Mouse (Mus musculus) testis, postnatal 10 days (tissue): ENCODE data around the gene Rars.

Experiments
- DNase-seq: peaks from one replicate; pipeline ENCODE4 v3.0.0; 2021; ENCODE audit warnings: low spot score

Gene Rars

DNA sequence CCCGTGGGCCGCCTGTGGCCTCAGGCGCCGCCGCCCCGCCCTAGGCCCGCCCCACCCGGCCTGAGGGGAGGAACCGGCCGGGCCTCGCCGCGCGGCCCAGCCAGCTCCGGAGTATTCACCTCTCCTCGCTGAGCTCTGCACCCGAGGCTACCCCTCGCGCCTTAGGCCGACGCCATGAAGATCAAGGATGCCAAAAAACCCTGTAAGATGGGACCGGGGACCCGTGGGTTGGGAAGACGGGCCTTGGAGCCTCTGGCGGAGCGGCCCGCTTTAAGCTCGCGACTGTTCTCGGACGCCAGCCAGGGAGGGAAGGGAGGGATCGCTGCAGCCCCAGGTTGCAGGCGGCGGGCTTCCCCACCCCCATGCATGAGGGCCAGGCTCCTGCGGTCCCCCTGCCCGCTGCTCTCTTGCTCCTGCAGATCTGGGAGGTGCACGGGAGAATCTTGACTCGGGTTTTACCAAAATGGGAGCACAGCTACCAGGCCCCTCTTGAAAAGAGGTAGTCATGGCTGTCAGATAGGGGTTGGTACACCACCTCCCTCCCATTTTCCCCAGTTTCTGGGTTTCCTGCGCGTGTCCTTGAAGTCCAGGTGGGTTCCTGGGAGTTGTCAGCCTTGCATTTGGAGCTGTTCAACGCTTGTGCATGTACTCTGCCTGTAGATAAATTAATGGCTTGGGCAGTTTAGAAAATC is 64.4 kb downstream of the Rars start:
- peak; percentile 85 for DNase-seq

DNA sequence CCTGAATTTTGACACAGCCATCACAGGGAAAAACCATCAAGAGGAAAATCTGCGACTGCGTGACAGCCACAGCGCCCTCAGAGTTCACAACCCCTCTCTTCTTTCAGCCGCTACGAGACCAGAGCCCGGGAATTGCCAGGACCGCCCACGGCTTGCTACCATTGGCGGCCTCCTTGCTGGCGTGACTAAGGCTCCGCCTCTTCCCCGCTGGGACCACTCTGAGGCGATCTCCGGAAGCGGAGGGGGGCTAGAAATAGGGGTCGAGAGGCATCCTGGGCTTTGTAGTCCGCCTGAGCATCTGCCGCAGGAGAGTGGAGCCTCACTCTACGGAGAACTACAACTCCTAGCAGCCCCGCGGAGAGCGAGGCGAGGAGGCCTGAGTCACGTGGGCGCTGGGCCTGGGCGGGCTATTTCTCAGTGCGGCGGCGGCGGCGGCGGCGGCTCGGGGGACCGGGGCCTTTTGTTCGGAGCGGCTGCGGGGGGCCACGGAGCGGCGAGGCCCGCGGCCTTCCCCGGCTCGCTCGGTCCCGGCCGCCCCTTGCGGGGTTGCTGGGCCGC is 65.0 kb downstream of the Rars start, which contains the start of gene Pank3:
TSS of gene Pank3 (plus strand) at position 297 of the 558 bp plus-strand sequence.
- DNase-seq: peak; percentile 94

DNA sequence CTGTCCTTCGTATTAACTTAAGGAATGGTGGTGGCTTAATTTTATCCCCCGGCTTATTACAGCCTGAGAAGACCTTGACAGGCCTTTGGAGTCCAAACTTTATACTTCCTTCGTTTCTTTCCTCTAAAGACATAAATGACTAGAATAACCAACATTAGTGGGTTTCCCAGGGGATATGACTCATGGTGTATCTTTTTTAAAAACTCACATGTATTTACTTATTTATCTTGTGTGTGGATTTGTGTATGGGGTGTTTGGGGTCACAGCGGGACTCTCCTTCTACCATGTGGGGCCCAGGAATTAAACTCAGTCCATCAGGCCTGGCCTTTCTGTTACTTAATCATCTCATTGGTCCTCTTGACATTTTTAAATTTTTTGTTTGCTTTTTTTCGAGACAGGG is 67.5 kb downstream of the Rars start:
- peak; percentile 21 for DNase-seq

DNA sequence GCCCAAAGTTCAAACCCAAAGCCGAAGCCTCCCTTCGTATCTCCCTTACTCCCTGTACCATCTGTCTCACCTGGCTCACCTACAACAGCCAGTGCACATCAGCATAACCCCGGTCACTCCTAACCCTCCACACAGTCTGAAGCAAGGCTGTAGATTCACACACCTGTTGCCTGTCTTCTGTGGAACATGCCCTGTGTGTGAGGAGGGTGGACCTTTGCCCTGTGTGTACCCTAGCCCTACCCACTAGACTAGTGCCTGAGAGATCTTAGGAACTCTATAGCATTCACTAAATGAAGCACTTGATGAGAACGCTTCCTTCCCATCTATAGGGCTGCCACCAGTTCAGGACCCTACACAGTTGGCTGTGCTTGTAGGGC is 73.7 kb downstream of the Rars start:
- no peak for DNase-seq

DNA sequence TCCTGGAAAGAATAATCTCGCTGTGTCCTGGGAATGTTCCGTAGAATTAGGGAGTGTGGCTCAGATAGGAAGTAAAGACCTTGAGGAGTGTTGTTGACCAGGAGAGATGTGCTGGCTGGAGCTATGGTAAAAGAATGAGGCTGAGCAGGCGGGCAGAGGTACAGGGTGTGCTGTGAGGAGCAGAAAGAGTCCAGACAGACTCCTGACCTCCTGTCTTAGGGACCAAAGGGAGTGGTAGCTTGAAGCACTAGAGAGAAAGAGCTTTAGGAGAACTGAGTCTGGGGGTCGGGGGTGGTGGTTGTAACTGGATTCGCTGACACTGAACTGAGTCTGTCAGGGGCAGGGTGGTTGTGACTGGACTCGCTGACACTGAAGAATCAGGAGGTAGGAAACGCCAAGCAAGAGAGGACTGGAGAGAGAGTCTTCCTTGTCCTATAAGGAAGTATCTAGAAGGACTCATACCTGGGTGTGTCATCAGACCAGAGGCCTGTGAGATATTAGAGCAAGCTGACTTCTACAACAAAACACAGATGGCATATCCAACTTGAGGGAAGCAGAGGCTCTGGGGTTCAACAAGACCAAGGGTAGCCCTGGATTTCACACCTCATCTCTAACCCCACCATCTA is 74.2 kb downstream of the Rars start:
- DNase-seq: peak; percentile 48
